Mouse (Mus musculus) ES-E14 (cell line): Measurements from ENCODE around the gene Il6ra. TPM values are rescaled to one million over a fixed set of nuclear protein-coding genes. Genes with fewer than 3 reads are reported as not detected.
A peak's percentile ranks its signal among the peaks of the same experiment; 100 is the strongest.

ENCODE experiments used
- DNase-seq: peaks from one replicate; pipeline ENCODE4 v3.0.0-alpha.2; 2013; ENCODE audit warnings: low read depth, low spot score
- H3K27ac ChIP-seq: 2 replicates; pipeline ENCODE4 v1.5.1; 2012; ENCODE audit warnings: low read depth, mild to moderate bottlenecking, low read length, moderate library complexity, mixed read lengths; ENCODE audit not compliant: poor library complexity, insufficient read depth, severe bottlenecking
- H3K36me3 ChIP-seq: 2 replicates; pipeline ENCODE4 v1.6.1; 2012; ENCODE audit warnings: mild to moderate bottlenecking, low read length, moderate library complexity, mixed read lengths; ENCODE audit not compliant: control insufficient read depth, poor library complexity, insufficient read depth, severe bottlenecking
- H3K4me1 ChIP-seq, 2 experiments: fragments of 150-350 bp in 1 of 2; sonication (generic) in 1 of 2; 2 replicates each; pipeline ENCODE4 v1.6.1; 2012; ENCODE audit warnings: low read length in 2 of 2, mild to moderate bottlenecking in 1 of 2, mixed read lengths in 1 of 2; ENCODE audit not compliant: control insufficient read depth in 2 of 2, insufficient read depth in 2 of 2, poor library complexity in 1 of 2
- H3K4me3 ChIP-seq, 2 experiments: fragments of 150-350 bp in 1 of 2; sonication (generic) in 1 of 2; 2 replicates each; pipeline ENCODE4 v1.5.1; 2012; ENCODE audit warnings: low read length in 2 of 2, low read depth in 1 of 2, mild to moderate bottlenecking in 1 of 2, mixed read lengths in 1 of 2; ENCODE audit not compliant: insufficient read depth in 1 of 2, poor library complexity in 1 of 2, severe bottlenecking in 1 of 2
- H3K9ac ChIP-seq: 2 replicates; pipeline ENCODE4 v1.6.1; 2012; ENCODE audit warnings: low read depth, mild to moderate bottlenecking, low read length, mixed read lengths; ENCODE audit not compliant: poor library complexity, insufficient read depth, severe bottlenecking
- H3K9me3 ChIP-seq: fragments of 150-350 bp; sonication (generic); 2 replicates; pipeline ENCODE4 v1.6.1; 2012; ENCODE audit warnings: low read depth, mild to moderate bottlenecking, low read length; ENCODE audit not compliant: control insufficient read depth, insufficient read depth
- CHD2 ChIP-seq: IDR thresholded peaks from 2 replicates; pipeline ENCODE4 v1.6.1; 2014; ENCODE audit warnings: mild to moderate bottlenecking, low read depth, low read length, inconsistent platforms
- HCFC1 ChIP-seq: IDR thresholded peaks from 2 replicates; pipeline ENCODE4 v1.6.1; 2012; ENCODE audit warnings: low read length, inconsistent platforms, borderline replicate concordance; ENCODE audit not compliant: insufficient read depth
- MAFK ChIP-seq: IDR thresholded peaks from 2 replicates; pipeline ENCODE4 v1.6.1; 2014; ENCODE audit warnings: mild to moderate bottlenecking, low read depth, low read length, inconsistent platforms; ENCODE audit not compliant: insufficient read depth
- ZC3H11A ChIP-seq: IDR thresholded peaks from 2 replicates; pipeline ENCODE4 v1.6.1; 2012; ENCODE audit warnings: low read depth, mild to moderate bottlenecking, inconsistent platforms, low read length, borderline replicate concordance
- ZNF384 ChIP-seq: IDR thresholded peaks from 2 replicates; pipeline ENCODE4 v1.6.1; 2012; ENCODE audit warnings: low read depth, low read length, inconsistent platforms
- in situ Hi-C, 2 experiments: fragments of 600-800 bp; cut with MboI; formaldehyde crosslinking; loops; one replicate each; pipeline ENCODE4 v1.15.1; 2025; ENCODE audit warnings: low sequenced_read_pairs in 2 of 2, inconsistent platforms in 1 of 2; ENCODE audit not compliant: unreplicated experiment in 2 of 2
- total RNA-seq: library from RNA; depleted of rRNA; stranded (reverse); fragments of 300-350 nt; gene quantifications from 2 replicates; pipeline ENCODE4 v1.2.3, GENCODE M21; 2012

Gene Il6ra
- total RNA-seq, 1 experiment: 1.0 TPM

GRCm38 (mm10) chr3:89898870-89899510 lies 14.0 kb downstream of the Il6ra start:
- Histone ChIP-seq H3K4me1 (peaks cover 3 to 8% of the 10 kb centered on the region in 2 experiments; a peak in 2 of 4 replicates), H3K9me3 (no peaks in the 10 kb centered on the region), H3K9ac (no peak overlapping the region), H3K36me3 (no peaks in the 10 kb centered on the region), H3K4me3 (no peak overlapping the region), H3K27ac (no peak overlapping the region)
- in situ Hi-C loops: no loop called here
- no peak for TF ChIP-seq MAFK
- no peak for TF ChIP-seq ZC3H11A
- no peak for TF ChIP-seq CHD2
- no peak for TF ChIP-seq HCFC1
- no peak for TF ChIP-seq ZNF384
- no peak for DNase-seq

DNA sequence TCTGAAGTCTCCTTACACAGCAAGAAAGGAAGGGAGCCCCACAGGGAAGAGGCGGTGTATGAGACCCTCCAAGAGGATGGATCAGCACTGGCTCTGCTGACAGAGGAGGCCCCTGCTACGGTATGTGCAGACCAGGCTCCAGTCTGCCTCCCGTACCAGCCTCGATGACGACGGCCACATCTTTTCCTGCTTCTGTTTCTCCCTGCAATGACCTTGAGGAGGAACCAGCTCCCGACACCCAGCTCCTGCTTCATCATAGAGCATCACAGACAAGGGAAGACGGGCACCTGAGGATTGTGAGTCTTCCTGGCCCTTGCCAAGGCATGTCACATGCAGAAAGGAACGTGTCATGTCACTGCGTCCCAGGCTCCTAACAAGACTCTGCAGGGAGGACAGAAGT lies 15.0 kb downstream of the Il6ra start:
- no peak for DNase-seq
- H3K36me3 ChIP-seq: no peaks in the 10 kb centered on the region
- no peak overlapping the region for H3K27ac ChIP-seq
- in situ Hi-C loops: no loop called here
- no peaks in the 10 kb centered on the region for H3K9me3 ChIP-seq
- no peak overlapping the region for H3K4me3 ChIP-seq
- TF ChIP-seq ZC3H11A: no peak
- TF ChIP-seq ZNF384: no peak
- H3K4me1 ChIP-seq: peaks cover 3 to 8% of the 10 kb centered on the region in 2 experiments; a peak in 2 of 4 replicates
- H3K9ac ChIP-seq: no peak overlapping the region

GRCm38 (mm10) chr3:89897204-89897796 lies 15.7 kb downstream of the Il6ra start:
- Histone ChIP-seq H3K9ac (no peak overlapping the region), H3K36me3 (no peaks in the 10 kb centered on the region), H3K9me3 (no peaks in the 10 kb centered on the region), H3K27ac (no peak overlapping the region; the same call in 1 of the 2 replicates), H3K4me1 (peaks cover 3 to 8% of the 10 kb centered on the region in 2 experiments; a peak in 2 of 4 replicates), H3K4me3 (no peak overlapping the region)
- peak; percentile 26 for DNase-seq
- TF ChIP-seq ZC3H11A: no peak
- no peak for TF ChIP-seq HCFC1
- no peak for TF ChIP-seq MAFK
- no peak for TF ChIP-seq ZNF384
- no peak for TF ChIP-seq CHD2
- in situ Hi-C loops: no loop called here

- H3K27ac ChIP-seq: no peak overlapping the region
- TF ChIP-seq ZC3H11A (no peak), MAFK (peak; percentile 58; the same call in 1 of the 2 replicates)
- peak; percentile 33 for DNase-seq
- no peak overlapping the region for H3K9ac ChIP-seq
- no peak overlapping the region for H3K4me3 ChIP-seq
- no peaks in the 10 kb centered on the region for H3K9me3 ChIP-seq
- in situ Hi-C loops: no loop called here
- H3K4me1 ChIP-seq: peaks cover 3 to 8% of the 10 kb centered on the region in 2 experiments; a peak in 2 of 4 replicates
- no peaks in the 10 kb centered on the region for H3K36me3 ChIP-seq
Measured at GRCm38 (mm10) chr3:89896571-89896970, 16.4 kb downstream of the Il6ra start.

DNA sequence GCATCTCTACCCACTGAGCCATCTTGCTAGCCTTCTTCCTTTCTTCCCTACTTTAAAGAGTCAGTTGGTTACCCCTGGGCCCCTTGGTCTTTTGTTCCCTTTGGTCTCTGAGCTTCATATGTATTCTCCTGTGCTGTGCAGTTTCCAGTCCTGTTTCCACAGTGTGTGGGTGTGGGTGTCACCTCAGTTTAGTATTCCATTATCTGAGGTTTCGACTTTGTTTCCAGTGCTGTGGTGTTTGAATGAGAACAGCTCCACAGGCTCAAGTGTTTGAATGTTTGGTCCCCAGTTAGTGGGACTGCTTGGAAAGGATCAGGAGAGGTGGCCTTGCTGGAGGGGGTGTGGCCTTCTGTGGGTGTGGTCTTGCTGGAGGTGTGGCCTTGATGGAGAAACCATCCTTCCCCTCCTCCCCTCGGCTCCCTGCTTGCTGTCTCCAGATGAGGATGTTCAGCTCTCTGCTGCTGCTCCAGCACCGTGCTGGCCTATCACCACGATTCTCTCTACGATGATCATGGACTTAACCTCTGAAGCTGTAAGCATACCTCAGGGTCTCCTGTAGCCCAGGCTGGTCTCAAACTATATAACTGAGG lies 20.4 kb downstream of the Il6ra start:
- peak; percentile 35 for DNase-seq
- no peak overlapping the region for H3K27ac ChIP-seq
- peaks cover 0 to 6% of the 10 kb centered on the region in 2 experiments; a peak in 2 of 4 replicates for H3K4me1 ChIP-seq
- no peak overlapping the region for H3K4me3 ChIP-seq
- TF ChIP-seq ZC3H11A (no peak), ZNF384 (no peak), CHD2 (no peak), MAFK (no peak), HCFC1 (no peak)
- no peaks in the 10 kb centered on the region for H3K9me3 ChIP-seq
- no peak overlapping the region for H3K9ac ChIP-seq
- in situ Hi-C loops: no loop called here
- no peaks in the 10 kb centered on the region for H3K36me3 ChIP-seq
